In genomic region chr12:76879242-76879641, GRCm38 (mm10) we compare ENCODE assay signal across 10 mouse cellular contexts. TPM values are rescaled to one million over a fixed set of nuclear protein-coding genes. Genes with fewer than 3 reads are reported as not detected.
DNase-seq lines count a peak whose midpoint lies in the region; ATAC-seq lines count a peak whose summit lies in the region.
"Had no signal": no experiment of that assay in that cellular context is flagged by ENCODE, and none has a peak within 500 bp of the region (broad histone marks: within the 10 kb centered on the region; RNA-seq: fewer than 3 reads in every experiment).

No protein-coding gene starts in this region.

- no peak overlapping the region for H3K4me3 ChIP-seq in neural tube, embryonic 15.5 days (replicated peaks)
- H3K4me3 ChIP-seq in embryonic facial prominence, embryonic 10.5 days = no peak overlapping the region
- H3K4me3 ChIP-seq in hindbrain, embryonic 14.5 days (replicated peaks; ENCODE audit: low read length) = no peak overlapping the region
- H3K4me3 ChIP-seq: embryonic facial prominence, embryonic 12.5 days; limb, embryonic 12.5 days had no signal

- no peaks in the 10 kb centered on the region for H3K9me3 ChIP-seq in neural tube, embryonic 15.5 days (replicated peaks)
- H3K9me3 ChIP-seq in embryonic facial prominence, embryonic 10.5 days = no peaks in the 10 kb centered on the region
- no peaks in the 10 kb centered on the region for H3K9me3 ChIP-seq in hindbrain, embryonic 14.5 days (ENCODE audit: control insufficient read depth, low read length)
- H3K9me3 ChIP-seq: embryonic facial prominence, embryonic 12.5 days; limb, embryonic 12.5 days had no signal

- H3K27ac ChIP-seq in neural tube, embryonic 15.5 days (replicated peaks) = no peak overlapping the region
- H3K27ac ChIP-seq in embryonic facial prominence, embryonic 10.5 days (replicated peaks) = no peak overlapping the region
- H3K27ac ChIP-seq in hindbrain, embryonic 14.5 days = no peak overlapping the region
- H3K27ac ChIP-seq: embryonic facial prominence, embryonic 12.5 days; limb, embryonic 12.5 days had no signal

- H3K4me1 ChIP-seq in neural tube, embryonic 15.5 days = no peaks in the 10 kb centered on the region
- peaks cover 7% of the 10 kb centered on the region for H3K4me1 ChIP-seq in embryonic facial prominence, embryonic 10.5 days
- no peaks in the 10 kb centered on the region for H3K4me1 ChIP-seq in hindbrain, embryonic 14.5 days (replicated peaks; ENCODE audit: control insufficient read depth, insufficient read depth, low read length)

- intact Hi-C loops in left cerebral cortex, postnatal 4 days (cut with DNase I) = no loop called here

- H3K9ac ChIP-seq in neural tube, embryonic 15.5 days (replicated peaks) = no peak overlapping the region
- no peak overlapping the region for H3K9ac ChIP-seq in hindbrain, embryonic 14.5 days
- H3K9ac ChIP-seq: embryonic facial prominence, embryonic 12.5 days; limb, embryonic 12.5 days had no signal

- ATAC-seq in neural tube, embryonic 15.5 days (ENCODE audit: low FRiP score) = no peak; the same call in 1 of the 2 replicates
- no peak for ATAC-seq in hindbrain, embryonic 14.5 days (ENCODE audit: low FRiP score)

- no peak overlapping the region for H3K4me2 ChIP-seq in neural tube, embryonic 15.5 days
- H3K4me2 ChIP-seq in hindbrain, embryonic 14.5 days (replicated peaks) = no peak overlapping the region
- H3K4me2 ChIP-seq: embryonic facial prominence, embryonic 12.5 days; limb, embryonic 12.5 days had no signal

- peaks cover 14% of the 10 kb centered on the region; the same call in 1 of the 2 replicates for H3K36me3 ChIP-seq in neural tube, embryonic 15.5 days
- peaks cover 20% of the 10 kb centered on the region for H3K36me3 ChIP-seq in embryonic facial prominence, embryonic 10.5 days (replicated peaks)
- H3K36me3 ChIP-seq in hindbrain, embryonic 14.5 days (replicated peaks; ENCODE audit: control insufficient read depth, insufficient read depth) = peaks cover 16% of the 10 kb centered on the region; the same call in 1 of the 2 replicates

- WGBS in neural tube, embryonic 15.5 days = 5% methylated on average over 5 of the region's 5 CpGs
- WGBS in embryonic facial prominence, embryonic 10.5 days = 9% methylated on average over 5 of the region's 5 CpGs
- 8% methylated on average over 5 of the region's 5 CpGs for WGBS in hindbrain, embryonic 14.5 days

- peak; percentile 53 for DNase-seq in neural tube, embryonic 10.5 days (ENCODE audit: extremely low spot score, low spot score)
- peak; percentile 47 to 72 for DNase-seq in adrenal gland, postnatal 36 days
- DNase-seq in embryonic facial prominence, embryonic 10.5 days (ENCODE audit: low spot score) = peak; percentile 60
- DNase-seq in hindbrain, embryonic 14.5 days (ENCODE audit: low spot score) = peak; percentile 70
- peak; percentile 53 for DNase-seq in left cerebral cortex, postnatal 4 days
- DNase-seq in naive thymus-derived CD4-positive, alpha-beta T cell, adult 2 months (ENCODE audit: low read depth) = peak; percentile 81
- DNase-seq in thymus, postnatal 10 days (ENCODE audit: low spot score in 2 of 2) = peak; percentile 51 to 67

- H3K27me3 ChIP-seq in neural tube, embryonic 15.5 days (replicated peaks) = no peaks in the 10 kb centered on the region
- no peaks in the 10 kb centered on the region for H3K27me3 ChIP-seq in embryonic facial prominence, embryonic 10.5 days (replicated peaks; ENCODE audit: low read depth, poor library complexity, severe bottlenecking)
- H3K27me3 ChIP-seq in hindbrain, embryonic 14.5 days (ENCODE audit: control insufficient read depth, insufficient read depth, low read length) = no peaks in the 10 kb centered on the region
- H3K27me3 ChIP-seq: embryonic facial prominence, embryonic 12.5 days; limb, embryonic 12.5 days had no signal

RNA-seq across cellular contexts. Expression of gene Rab15, which starts 56.5 kb away (rescaled TPM):
- 43.6 and 45.8 TPM in 2 replicates for polyA plus RNA-seq in neural tube, embryonic 15.5 days (2015; fragmentation: Nextera tagmentation; extraction: Ambion mirVana)
- total RNA-seq in adrenal gland, postnatal 36 days (2021) = 1 to 10 TPM; 1.8 to 4.0 TPM
- 15.7 and 17.3 TPM in 2 replicates for polyA plus RNA-seq in embryonic facial prominence, embryonic 10.5 days (2016; fragmentation: Nextera tagmentation; extraction: Ambion mirVana)
- polyA plus RNA-seq in hindbrain, embryonic 14.5 days (2014; fragmentation: Nextera tagmentation; extraction: Ambion mirVana) = 35.7 and 44.8 TPM in 2 replicates
- total RNA-seq in left cerebral cortex, postnatal 4 days (2021) = 100 to 1,000 TPM; 102 to 111 TPM
